Mouse (Mus musculus): Measurements from ENCODE around the gene Arih2.

Gene Arih2

GRCm38 (mm10) chr9:108566815-108567776 lies 82.1 kb downstream of the Arih2 start, which contains the start of gene Ndufaf3:
Ndufaf3 (minus strand) TSS chr9:108567434.
- in situ Hi-C loops (cut with MboI, MseI), result loop anchor here in 1 of 2 experiments (10.0 kb wide), 1 partner anchor 488 kb away; the partner anchor contains the start of gene Trex1

GRCm38 (mm10) chr9:108565881-108566814 lies 83.0 kb downstream of the Arih2 start:
- in situ Hi-C loops (cut with MboI, MseI), result loop anchor here in 1 of 2 experiments (10.0 kb wide), 1 partner anchor 489 kb away; the partner anchor contains the start of gene Trex1

GRCm38 (mm10) chr9:108564131-108564530 lies 85.1 kb downstream of the Arih2 start:
- in situ Hi-C loops (cut with MboI, MseI), result loop anchor here in 1 of 2 experiments (10.0 kb wide), 1 partner anchor 491 kb away; the partner anchor contains the start of gene Trex1

GRCm38 (mm10) chr9:108563671-108564070 lies 85.5 kb downstream of the Arih2 start:
- in situ Hi-C loops (cut with MboI, MseI), result loop anchor here in 1 of 2 experiments (10.0 kb wide), 1 partner anchor 491 kb away; the partner anchor contains the start of gene Trex1

- in situ Hi-C loops (cut with MboI, MseI), result loop anchor here in 1 of 2 experiments (10.0 kb wide), 1 partner anchor 494 kb away; the partner anchor contains the start of gene Trex1
Measured at GRCm38 (mm10) chr9:108560227-108560841, 88.9 kb downstream of the Arih2 start, which contains the start of gene Impdh2. Impdh2 (plus strand) TSS chr9:108560286.

- in situ Hi-C loops (cut with MboI, MseI), result loop anchor here in 1 of 2 experiments (10.0 kb wide), 1 partner anchor 794 kb away; no protein-coding TSS in a partner anchor
Measured at GRCm38 (mm10) chr9:108559169-108559568, 90.0 kb downstream of the Arih2 start.

Measured in T-helper 17 cell (primary cell).